Mouse (Mus musculus): ENCODE measurements around the gene Scube2.

Scube2 gene

DNA sequence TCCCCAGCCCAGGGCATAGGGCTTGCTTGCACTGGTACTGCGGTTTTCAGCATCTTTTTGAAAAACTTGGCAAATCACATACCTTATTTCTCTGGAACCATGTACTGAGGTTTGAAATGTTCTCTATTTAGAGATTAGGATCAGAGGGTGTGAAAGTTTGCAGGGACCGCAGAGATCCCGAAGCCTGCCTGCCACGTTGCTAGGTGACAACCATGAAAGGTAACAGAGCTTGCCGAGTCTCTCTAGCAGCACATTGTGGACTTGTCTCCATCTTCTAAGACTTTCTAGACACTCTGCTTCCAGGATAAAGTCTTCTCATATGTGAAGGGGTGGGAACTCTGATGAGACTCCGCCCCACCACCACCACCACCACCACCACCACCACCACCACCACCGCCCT is 13.5 kb downstream of the Scube2 start:
- no peak for DNase-seq (ENCODE audit: low read depth in 2 of 2, low spot score in 2 of 2)

DNA sequence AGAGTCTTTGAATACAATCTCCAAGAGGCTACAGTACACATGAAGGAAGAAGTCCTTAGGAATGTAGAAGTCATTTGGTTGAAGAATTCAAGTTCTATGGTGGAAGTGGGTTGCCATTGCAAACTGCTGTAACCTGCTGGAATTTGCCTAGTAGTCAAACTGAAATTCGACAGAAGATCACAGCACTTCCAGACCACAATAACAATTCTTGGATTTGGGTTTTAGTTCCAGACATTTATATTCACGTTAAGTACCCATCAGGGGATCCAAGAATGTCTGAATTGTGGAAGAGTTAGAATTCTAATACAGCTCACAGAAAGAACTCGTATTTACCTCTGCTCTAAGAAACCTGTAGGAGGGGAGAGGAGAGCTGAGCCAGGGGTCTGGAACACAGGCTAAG is 14.9 kb downstream of the Scube2 start:
- no peak for DNase-seq (ENCODE audit: low read depth in 2 of 2, low spot score in 2 of 2)

DNA sequence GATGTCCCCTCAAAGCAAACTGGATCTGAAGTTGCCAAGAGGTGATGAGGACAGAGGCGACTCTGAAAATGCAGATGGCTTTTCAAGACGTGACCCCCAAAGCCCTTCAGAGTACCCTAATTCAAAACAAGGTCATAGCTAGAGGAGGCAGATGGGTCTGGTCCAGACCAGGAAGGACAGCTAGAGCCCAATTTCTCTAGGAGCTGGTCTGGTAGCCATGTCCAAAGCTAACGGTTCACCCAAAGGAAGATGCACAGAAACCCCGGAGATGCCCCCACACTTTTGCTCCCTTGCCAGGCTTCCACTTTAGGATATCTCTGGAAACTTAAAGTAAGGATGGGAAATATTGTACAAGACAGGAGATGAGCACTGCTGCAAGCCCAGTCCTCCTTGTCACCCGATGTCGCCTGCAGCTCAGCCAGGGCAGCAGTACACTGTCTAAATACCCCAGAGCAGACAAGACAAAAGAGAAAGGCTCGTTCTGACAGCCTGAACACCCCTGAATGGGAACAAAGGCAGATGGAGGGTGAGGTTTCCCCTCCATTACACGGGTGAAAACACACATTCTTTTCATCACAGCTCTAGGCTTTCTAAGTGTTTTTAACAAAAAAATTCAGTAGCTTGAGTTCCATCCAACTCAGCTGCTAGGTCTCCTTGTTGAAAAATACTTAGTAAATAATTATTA is 15.6 kb downstream of the Scube2 start:
- no peak for DNase-seq (ENCODE audit: low read depth in 2 of 2, low spot score in 2 of 2)

DNA sequence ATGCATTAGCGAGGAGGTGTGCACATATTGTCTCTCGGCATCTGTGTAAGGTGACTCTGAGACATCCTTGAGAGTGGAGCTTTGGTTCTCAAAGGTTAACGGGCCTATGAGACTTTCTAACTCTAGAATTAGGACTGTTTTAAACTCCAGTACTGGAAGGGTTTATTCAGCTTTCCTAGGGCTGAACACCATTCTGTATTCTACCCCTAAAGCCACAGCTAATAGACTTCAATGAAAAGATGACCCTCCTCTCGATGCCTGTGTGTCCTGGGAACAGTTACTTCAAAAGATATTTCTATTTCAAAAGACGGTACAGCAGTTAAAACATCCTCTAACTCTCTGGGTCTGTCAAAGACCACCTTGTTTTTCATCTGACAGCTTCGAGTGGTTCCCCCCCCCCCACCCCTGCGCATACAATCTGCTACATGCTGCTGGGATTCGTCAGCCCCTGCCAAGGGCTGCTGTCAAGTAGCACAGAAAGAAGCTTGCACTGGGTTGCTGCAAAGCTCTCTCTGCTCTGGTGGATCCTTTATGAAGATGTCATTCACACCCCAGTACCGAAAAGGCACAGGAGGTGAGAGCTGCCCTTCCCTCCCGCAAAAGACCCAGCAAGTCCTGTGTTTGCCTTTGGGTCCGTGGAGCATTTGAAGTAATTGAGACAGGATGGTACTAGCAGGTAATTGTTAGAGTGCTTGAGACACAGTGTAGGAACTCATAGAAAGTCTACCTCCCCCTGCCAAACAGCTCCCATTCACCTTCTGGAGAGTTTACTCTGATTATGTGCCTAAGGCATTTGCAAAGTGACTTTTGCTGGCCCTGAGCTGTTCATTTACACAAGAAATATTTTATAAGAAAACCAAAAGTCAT is 16.4 kb downstream of the Scube2 start:
- DNase-seq (ENCODE audit: low read depth in 2 of 2, low spot score in 2 of 2) = no peak

DNA sequence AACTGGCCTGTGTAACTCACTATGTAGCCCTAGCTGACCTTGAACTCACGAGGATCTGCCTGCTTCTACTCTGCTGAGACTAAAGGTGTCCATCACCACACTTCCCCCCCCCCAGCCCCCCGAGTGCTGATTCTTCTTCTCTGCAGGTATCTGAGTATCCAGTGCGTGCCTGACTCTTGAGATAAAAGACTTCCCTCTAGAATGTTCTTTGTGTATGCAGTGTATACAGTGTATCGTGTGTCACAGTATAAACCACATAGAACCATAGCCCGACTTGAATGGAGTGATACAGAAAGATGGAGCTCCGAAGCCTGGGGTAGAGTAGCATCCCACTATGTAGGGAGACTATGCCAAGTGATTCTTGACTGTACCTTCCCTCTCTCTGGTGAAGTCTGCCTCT is 21.4 kb downstream of the Scube2 start:
- no peak for DNase-seq (ENCODE audit: low read depth in 2 of 2, low spot score in 2 of 2)

DNA sequence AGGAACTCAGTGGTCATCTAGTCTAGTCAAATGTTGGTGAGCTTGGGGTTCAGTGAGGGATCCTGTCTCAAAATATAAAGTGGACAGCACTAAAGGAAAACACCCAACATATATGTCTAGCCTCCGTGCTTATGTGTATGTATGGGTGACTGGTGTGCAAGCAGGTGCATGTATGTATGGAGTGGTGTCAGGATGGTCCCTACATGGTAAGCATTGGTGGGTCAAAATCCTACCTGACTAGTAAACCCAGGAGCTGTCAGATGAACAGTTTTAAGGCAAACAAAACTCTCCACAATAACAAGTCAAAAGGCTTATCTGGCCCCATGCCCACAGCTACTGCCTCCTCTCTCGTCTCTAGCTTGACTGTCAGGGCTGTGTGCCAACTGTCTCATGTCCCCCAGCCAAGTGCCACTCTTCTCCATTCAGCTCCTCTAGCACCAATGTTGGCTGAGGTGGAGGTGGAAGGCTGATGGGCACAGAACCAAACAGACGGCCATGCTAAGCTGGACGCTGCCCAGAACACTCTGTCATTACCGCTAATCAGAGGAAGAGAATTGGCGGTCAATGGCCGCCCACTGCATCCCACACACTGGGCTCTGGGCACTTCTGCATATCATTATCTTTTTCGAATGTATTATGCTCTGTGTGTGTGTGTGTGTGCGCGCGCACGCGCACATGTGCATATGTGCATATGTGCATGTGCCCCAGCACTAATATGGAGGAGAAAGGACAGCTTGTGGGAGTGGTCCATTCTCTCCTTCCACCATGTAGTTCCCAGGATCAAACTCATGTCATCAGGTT is 23.7 kb downstream of the Scube2 start:
- no peak for DNase-seq (ENCODE audit: low read depth in 2 of 2, low spot score in 2 of 2)

DNA sequence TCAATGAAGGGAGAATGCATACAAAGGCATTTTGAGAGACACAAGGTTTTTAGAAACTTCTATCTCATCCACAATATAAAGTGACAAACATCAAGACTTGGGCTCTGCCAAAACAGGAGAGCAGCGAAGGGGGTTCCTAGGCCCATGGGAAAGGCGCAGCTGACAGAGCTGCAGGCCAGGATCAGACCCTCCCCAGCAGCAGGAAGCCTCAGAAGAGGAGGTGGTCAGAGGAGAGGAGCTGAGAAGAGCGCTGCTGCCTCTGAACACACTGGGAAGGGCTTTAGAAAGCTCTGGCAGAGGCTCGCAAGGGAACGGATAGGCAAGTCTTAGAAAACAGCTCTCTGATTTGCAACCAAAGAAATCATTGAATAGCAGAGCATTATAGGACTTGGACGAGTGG is 24.4 kb downstream of the Scube2 start:
- no peak for DNase-seq (ENCODE audit: low read depth in 2 of 2, low spot score in 2 of 2)

DNA sequence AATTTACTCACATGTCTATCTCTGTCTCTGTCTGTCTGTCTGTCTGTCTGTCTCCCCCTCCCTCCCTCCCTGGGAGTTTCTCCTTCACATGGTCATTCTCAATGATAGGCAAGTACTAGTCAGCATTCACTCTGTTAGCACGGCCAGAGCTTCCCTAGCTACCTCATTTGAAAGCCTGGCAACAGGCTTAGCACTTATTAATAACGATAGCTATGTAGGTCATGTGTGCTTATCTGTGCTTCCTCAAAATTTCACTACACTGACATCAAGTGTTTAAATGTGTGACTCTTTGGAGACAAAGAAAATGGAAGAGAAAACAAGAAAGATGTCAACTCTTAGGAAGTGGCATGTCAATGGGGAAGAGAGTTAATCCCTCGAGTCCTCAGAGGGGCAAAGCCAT is 26.9 kb downstream of the Scube2 start:
- no peak for DNase-seq (ENCODE audit: low read depth in 2 of 2, low spot score in 2 of 2)

DNA sequence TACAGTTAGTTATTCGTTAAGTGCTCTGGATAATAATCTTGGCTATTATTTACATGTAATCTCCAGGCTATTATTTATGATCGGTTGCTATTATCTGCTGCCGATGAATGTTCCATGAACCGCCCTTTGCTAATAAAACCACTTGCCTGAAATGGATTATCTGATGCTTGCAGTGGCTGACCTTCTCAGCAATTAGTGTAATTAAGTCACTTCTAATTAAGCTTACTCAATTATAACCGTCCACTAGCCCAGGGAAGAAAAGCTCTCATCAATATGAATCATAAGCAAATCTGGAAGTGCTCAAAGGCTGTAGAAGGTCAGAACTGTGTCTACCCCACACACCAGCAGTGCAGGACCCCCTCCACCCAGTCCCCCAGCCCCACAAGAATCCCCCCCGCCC is 27.8 kb downstream of the Scube2 start:
- no peak for DNase-seq (ENCODE audit: low read depth in 2 of 2, low spot score in 2 of 2)

DNA sequence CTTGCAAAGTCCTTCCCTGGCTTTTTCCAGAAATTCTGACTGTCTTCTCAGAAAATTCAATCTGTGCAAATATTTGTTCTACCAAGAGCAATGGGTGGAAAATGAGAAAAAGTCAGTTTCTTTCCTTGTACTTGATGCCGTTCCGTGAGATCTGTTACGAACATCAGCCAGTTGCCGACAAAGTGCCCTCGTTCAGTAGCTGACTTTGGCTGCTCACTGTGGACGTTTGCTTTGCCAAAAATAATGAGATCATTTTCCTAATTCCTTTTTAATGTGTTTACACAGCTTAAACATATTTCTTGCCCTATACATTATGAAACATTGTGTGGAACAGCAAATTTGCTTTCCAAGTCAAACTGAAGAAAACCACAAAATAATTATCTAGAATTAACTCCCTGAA is 30.6 kb downstream of the Scube2 start:
- DNase-seq (ENCODE audit: low read depth in 2 of 2, low spot score in 2 of 2) = no peak

DNA sequence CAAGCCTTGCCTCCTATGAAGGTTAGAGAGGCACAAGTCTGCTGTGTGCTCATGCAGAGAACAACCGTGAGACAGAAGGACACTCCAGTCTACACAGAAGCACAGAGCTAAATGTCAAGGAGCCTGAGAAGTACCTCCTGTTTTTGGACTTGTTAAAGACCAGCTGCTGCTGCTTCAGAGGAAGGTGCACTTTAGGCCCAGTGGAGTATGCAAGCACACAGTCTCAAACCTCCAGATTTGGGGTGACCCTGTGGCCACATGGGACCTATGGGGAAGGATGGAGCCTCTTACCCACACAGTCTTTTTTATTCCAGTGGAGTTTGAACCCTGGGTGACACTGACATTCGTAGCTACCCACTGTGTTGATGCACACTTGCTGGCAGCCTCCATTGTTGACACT is 34.1 kb downstream of the Scube2 start:
- DNase-seq (ENCODE audit: low read depth in 2 of 2, low spot score in 2 of 2) = no peak

DNA sequence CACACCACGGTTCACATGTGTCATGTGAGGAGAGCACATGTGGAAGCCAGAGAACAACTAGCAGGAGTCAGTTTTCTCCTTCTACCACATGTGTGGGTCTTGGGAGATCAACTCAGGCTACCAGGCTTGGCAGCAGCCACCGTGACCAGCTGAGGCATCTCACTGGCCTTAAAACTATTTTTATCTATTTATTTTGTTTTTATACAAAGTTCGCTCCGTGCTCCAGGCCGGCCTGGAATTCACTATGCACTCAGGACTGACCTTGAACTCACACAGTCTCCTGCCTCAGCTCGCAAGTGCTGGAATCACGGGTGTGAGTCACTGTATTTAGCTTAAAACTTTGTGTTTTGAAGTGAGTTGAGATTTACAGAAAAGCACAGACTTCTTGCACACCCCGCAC is 38.6 kb downstream of the Scube2 start:
- no peak for DNase-seq (ENCODE audit: low read depth in 2 of 2, low spot score in 2 of 2)

DNA sequence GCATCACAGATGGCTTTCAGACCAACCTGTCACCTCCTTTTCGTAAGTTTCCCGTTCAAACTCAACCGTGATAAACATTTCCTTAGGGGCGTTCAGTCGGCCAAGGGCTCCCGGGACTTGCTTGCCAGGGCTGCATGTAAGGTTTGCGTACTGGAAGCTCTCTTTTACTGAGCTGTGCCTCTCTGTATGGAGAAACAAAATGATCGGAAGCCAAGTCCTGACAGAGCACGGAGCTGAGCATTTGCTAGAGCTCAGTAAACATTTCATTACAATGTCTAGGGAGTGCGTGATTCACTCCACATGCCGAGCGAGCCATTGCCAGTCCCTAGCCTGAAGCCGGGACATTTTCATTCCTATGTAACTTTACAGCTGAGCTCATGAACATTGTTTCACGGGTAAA is 40.2 kb downstream of the Scube2 start:
- no peak for DNase-seq (ENCODE audit: low read depth in 2 of 2, low spot score in 2 of 2)

DNA sequence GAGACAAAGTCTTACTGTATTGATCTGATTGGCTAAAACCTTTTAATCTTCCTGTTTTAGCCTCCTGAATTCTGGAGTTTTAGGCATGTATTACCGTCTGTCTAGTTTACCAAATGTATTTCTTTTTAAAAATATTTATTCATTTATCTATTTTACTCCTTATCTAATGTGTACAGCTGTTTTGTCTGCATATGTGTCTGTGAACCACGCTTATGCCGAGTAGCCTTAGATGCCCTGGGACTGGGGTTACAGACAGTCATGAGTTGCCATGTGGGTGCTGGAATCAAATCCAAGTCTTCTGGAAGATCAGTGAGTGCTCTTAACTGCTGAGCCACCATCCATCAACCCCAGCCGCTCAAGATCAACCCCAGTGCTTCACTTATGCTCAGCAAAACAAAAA is 46.9 kb downstream of the Scube2 start:
- DNase-seq (ENCODE audit: low read depth in 2 of 2, low spot score in 2 of 2) = no peak

DNA sequence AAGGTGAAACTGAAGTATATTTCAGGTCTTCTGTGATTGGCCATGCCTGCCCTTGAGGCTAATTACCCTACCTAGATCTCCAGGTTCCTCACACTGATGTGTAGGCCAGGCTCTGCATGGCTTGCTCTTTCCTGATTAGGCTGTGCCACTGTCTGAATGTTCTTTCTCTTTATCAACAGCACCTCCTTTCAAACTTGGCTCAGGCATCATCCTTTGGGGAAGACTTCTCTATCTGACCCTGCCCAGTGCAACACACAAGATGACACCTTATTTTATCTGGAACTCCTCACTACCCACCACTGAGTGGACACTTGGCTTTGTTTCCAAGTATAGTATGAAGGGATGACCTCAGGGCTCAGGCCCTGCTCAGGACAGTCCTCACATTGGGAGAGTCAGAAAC is 47.5 kb downstream of the Scube2 start:
- DNase-seq (ENCODE audit: low read depth in 2 of 2, low spot score in 2 of 2) = no peak

DNA sequence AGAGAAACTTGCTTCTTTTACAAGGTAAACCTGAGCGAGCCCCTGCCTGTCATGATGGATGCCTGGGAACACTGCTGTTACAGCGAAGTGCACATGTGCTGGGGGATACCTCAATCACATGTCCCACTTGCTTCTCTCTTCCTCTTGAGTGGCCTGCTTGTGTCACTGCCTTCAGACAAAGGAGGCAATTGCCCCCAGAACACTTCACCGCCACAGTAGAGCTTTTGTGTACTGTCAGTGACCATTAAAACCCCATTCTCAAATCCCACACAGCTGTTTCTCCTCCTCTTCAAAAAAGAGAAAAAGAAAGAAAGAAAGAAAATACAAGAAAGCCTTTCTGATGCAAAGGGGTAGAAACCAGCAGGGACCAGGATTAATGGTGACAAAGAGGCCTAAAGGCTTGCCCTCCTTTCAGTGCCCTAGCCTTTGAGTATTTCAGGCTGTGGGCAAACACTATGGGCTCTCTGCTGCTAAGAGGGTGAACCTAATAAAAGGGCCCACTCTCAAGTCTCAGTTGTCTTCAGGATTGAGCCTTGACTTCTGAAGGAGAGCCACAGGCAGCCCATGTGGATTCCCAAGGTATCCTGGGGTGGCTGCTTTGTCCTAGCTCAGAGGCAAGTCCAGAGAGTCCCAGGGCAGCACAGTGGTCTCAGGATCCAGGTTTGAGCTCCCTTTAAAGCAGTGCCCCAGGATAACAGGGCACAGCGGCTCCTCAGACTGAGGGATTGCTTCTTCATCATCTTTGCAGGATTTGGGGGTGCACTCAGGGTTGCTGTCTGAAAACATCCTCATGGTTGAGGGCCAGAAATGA is 51.9 kb downstream of the Scube2 start:
- DNase-seq (ENCODE audit: low read depth in 2 of 2, low spot score in 2 of 2) = no peak

DNA sequence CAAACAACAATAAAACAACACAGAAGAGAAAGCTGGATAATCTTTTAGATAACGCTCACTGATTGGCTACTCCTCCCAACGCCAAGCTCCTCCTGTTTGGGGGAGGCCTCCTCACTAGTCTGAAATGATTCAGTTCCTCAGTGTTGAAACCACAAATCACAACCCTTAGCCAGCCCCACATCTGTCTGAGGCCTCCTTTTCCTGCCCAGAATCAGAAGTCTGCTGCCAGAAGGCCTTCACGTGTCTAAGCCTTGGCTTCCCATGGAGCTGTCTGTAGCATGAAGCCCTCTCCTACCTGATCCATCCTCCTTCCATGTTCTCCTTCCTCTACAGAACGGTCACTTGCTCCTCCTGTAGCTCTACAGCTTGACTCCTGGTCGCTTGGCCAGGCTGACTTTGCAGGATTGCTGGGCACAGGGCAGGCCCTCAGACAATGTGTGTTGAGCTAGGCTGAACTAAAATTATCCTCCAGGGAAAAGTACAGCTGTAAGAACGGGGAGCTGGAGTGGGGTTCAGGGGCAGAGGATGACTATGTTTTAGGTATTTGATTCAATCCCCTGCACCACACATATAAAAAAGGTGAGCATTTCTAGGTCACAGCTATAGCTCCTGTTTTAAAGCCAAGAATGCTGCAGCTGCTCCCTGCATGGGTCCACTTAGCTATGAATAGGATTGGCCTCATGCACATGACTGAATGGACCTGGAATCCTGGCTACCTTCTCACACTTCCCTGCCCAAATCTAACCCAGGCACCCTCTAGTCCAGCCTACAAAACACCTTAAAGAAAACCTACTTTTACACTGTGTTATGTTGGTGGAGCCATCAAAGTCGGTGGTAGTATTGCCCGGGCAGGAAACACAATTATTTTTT is 57.6 kb downstream of the Scube2 start:
- no peak for DNase-seq (ENCODE audit: low read depth in 2 of 2, low spot score in 2 of 2)

DNA sequence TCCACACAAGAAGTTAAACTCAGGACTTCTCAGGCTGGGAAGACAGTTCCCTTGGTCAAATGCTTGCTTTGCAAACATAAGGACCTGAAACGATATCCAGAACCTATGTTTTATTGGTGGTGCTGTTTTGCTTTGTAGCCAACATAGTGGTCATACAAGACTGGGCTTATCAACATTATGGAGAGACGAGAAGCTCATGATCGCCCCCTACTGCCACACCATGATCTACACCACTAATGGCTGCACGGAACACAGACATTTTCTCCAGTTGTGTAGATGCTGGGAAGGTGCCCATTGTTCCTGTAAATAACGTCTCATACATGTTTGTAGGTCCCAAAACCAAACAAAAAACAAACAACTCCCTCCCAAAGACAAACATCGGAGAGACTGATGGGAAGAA is 60.6 kb downstream of the Scube2 start:
- peak; percentile 25 to 57 for DNase-seq (ENCODE audit: low read depth in 2 of 2, low spot score in 2 of 2)

DNA sequence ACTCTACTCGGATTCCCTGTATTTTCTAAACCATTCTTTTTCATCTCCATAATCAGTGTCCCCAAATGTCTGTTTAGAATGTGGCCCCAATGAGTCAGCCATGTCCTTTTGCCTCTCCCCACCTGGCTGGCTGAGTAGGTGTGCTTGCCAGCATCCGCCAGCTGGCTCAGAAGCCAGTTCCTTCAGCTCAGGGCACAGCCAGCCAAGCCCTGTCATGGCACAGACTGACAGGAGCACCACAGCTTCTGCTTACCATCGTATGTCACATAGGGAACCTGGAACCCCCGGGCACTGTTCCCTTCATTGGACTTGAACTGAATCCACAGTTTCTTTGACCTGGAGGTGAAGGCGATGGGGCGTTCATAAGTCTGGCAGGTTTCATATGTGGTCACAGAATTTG is 61.1 kb downstream of the Scube2 start:
- DNase-seq (ENCODE audit: low read depth in 2 of 2, low spot score in 2 of 2) = no peak

DNA sequence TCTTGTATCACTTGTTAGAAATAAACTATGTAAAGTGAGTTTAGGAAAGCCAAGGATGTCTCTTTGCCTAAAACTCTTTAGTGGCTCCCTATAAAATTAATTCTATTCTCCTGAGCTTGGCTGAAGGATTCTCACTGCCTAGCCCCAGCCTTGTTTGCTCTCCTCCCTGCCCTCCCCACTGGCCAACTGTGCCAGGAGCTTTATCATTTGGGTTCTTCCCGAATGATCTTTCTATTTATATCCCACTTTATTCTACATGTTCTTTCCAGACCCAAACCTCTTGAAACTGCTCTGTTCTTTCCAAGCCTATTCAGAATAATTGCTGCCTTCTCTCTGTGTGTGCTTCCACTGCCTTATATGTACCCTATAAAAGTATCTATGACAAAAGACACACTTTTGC is 62.0 kb downstream of the Scube2 start:
- no peak for DNase-seq (ENCODE audit: low read depth in 2 of 2, low spot score in 2 of 2)
